Mouse (Mus musculus) adrenal gland, postnatal 25 days (tissue): ENCODE measurements at regions not wholly inside any gene's neighbourhood (a gene's known extent, or its start where the extent isn't known, plus 50 kb on each side); places are given as distances from the start of the nearest gene placed in this dataset.

ENCODE experiments used
- DNase-seq: peaks from one replicate; pipeline ENCODE4 v3.0.0; 2021; ENCODE audit warnings: mixed read lengths

DNA sequence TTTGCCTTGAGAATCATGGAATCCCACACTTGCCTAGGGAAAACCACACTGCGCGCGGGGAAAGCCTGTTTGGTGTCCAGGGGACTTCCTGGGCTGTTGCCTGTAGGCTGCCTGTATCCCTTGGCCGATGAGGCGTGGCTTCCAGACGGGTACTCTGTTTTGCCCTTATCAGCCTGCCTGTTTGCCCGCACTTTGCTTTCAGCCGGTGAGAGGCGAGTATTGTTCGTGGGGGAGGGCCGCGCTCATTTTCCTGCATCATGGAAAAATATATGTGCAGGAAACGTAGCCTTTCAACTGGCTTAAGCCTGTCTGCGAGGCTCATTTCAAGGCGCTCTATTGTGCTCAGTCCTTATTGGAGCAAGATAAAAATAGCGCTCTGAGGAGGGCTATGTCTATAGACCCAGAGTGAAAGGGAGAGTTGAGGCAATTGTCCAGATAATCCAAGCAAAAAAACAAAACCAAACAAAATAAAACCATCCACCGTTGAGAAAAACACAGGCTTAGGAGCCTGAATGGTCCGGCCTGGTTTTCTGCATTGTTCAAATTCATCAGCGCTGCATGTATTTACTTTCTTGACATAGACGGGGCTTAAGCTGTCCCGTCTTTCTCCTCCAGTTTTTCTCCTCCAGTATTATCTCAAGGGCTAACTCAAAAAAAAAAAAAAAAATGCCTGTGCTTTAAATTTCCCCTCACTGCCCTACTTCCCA lies 67.9 kb downstream of the Klf5 start:
- no peak for DNase-seq

DNA sequence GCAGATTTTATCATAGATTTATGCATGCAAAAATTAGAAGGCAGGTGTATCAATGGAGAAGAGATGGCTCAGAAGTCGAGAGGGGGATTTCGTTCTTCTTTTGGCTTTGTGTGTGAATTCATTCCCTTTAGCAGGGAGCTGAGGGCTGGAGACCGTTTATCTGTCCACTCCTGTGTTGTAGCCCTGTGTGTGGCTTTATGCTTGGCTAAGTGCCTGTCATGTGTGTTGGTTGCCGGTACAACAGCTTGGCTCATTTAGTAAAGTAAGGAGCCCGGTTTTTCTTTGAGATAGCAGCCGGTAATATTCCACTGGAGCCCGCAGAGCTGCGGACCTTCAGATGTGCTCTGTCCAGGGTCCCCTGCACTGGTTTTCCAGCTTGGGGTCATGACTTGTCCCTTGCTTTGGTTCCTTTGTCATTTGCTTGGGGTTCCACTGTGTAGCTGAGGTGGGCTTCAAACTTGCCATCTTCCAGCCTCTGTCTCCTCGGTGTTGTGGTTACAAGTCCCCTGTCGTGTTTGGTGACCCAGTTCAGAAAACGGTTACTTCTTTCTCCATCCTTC lies 68.6 kb downstream of the Klf5 start:
- no peak for DNase-seq

DNA sequence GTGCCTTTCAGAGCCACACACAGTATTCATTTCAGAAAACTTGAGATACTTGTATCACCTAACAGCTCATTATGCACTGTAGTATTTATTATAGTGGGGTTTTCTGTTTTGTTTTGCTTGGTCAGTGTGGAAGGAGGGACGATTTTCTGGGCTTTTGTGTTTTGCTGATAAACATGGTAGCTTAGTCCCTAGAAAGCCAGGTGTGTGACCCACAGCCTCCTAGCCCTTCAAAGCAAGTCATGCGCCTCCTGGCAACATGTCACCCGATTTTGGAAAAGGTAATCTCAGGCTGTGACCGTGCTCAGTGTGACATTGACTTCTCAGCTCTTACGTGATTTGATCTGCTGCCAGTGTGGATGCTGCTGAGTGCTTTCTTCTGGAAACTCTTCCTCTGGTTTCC lies 70.9 kb downstream of the Klf5 start:
- DNase-seq = no peak

DNA sequence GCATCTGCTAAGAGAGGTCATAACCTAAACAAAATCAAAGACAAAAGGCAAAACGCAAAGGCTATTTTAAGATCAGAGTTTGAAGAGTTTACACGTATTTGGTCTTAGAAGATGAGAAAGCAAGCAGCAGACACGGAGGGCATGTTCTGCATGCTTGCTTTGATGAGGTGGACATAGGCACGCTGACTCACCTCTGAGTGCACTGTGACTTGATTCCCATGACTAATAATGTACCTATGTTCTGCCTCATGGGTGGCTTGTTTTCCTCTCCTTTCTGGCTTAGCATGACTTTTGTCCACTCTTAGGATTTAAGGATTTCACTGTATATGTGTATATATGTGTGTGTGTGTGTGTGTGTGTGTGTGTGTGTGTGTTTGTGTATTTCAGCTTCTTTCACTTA lies 75.2 kb downstream of the Klf5 start:
- no peak for DNase-seq

DNA sequence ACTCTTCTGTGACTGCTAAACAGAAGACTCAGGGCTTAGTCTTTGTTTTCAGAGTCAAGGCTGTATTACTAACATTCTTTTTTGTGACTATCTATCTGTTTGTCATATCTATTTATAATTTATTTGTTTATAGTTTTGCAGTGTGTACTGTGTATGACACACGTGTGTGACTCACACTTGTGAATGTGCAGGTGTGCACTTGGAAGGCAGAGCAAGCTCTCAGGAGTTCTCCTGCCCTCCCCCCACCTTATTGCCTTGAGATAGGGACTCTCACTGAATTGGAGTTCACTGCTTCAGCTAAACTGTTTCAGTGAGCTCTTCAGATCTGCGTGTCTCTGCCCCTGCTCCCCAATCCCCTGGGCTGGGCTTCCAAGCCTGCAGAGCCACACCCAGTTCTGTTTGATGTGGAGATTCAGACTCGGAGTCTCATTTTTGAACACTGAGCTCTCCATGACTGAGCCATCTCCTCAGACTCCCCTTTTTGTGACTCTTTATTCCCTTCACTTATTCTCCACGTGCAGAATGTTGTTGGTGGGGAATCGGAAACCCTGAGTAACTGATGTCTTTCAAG lies 76.6 kb downstream of the Klf5 start:
- no peak for DNase-seq

DNA sequence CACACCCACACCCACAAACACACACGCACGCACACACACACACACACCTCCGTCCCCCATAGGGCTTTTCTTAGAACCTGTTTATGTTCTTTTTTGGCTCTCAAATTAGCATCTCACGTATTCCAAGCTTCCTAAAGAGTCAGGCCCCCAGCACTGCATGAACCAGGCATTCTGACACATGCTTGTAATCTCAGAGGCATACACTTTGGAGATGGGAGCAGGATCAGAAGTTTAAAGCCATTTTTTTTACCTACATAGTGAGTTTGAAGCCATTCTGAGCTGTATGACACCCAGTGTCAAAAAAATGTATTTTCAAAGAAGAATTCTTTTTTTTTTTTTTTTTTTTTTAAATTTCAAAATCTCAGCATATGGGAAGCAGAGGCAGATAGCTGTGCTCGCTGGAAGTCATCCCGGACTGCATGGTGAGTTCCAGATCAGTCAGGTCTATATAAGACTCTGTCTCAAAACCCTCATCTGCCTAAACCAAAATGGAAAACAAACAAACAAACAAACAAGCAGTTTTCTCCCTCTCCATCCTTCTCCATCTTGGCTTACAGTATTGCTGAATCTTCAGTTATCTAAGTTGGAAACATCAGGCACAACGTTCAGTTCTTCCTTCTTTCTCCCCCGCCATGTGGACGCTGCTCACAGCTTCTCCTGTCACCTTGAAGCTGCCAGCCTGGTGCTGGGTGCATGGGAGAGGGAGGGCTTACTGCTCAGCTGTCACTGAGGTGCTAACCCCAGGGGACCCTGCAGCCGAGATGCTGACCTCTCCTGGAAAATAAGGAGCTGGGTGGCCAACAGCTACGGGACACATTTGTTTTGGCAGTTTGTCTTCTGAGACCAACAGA lies 78.4 kb downstream of the Klf5 start:
- no peak for DNase-seq

DNA sequence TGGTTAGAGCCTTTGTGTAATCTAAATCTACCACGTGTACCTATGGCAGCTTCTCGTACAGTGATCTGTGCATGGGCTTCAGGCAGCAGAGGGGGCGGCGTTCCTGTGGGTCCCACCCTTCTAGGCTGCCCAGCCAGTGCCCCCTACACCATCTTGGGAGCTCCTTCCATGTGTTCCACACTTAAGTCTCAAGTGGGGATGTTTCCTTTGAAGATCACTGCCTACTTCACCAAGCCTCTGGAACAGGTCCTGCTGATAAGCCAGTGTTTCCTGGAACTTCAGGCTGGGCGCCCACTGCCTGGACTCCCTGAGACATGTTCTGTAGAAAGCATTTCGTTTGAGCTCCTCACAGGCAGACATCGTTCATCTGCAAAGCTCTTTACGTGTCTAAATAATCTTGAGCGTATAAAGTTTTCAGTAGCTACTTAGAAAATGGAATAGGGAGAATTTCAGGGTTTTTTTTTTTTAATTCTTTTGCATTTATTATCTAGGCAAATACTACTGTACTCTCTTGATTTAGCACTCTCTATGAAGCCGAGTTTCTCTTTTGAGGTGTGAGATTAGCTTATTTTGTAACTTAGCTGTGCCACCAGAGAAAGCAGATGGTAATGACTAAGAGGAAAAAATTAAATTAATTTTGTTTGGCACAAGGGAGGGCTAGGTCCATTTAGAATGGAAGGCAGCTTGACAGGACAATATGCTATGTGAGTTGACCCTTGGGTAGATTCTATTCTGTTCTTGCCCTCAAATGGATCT lies 82.9 kb downstream of the Klf5 start:
- no peak for DNase-seq

DNA sequence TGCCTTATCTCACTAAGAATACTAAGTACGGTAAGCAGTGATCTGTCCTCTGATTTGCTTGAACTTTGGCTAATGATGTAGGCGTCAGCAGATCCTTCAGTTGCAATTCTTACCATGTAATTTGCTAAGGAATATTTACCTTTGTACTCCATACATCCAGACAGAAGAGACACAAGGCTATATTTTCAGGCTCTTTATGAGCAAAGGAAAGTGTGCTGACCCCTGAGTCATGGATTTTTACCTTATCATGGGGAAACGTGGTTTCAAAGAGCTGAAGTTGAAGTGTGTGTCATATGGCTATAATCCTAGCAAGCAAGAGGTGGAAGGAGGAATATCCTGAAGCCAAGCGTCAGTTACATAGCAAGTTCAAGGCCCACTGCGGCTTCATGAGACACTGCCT lies 83.6 kb downstream of the Klf5 start:
- DNase-seq = no peak

DNA sequence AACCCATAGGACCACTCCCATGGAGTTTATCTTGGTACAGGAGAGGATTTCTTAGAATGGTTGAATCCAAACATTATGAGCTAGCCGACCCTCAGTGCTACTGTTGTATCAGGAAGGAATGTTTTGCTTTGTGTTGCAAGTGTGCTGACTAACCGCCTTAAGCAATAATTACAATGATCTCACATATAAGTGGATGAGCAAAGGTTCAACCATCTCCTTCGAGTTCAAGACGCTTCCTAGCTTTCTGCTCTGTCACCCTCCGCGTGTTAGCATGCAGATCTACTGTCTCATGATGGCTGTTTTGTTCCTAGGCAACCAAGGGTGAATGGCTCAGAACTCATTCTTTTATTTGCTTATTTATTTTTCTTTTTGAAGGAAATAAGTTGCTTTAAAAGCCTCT lies 84.7 kb downstream of the Klf5 start:
- no peak for DNase-seq

DNA sequence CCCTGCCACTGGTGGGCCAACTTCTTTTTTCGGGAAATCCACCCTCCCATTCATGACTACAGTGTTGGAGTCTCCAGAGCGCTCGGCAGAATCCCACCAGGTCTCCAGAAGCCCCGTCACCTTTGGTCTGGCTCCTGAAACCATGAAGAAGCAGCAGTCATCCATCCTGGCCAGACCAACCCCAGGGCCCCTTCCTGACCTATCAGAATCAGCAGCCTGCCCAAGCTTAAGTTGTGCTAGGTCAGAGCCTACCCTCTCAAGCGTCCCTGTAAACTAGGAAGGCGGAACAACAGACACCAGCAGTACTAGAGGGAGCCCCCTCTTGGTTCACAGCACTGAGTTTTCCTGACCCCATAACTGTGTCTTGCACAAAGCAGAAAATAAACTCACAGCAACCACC lies 89.1 kb downstream of the Klf5 start:
- no peak for DNase-seq

DNA sequence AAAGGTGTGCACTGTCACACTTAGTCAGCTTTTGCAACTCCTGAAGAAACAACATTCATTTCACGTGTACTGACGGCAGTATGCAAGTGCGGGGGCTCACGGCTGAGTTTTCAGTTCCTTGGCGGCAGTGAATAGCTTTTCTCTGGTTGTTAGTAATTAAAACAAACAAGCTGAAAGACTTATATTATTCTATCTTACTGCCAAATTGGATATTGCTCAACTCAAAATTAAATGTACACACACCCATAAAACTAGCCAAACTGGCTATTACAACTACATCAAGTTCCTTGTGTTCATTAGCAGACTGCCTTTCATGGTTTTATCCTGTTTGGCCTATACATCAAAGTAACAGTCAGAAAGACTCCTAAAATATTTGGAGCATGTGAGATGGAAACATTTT lies 90.8 kb downstream of the Klf5 start:
- no peak for DNase-seq

DNA sequence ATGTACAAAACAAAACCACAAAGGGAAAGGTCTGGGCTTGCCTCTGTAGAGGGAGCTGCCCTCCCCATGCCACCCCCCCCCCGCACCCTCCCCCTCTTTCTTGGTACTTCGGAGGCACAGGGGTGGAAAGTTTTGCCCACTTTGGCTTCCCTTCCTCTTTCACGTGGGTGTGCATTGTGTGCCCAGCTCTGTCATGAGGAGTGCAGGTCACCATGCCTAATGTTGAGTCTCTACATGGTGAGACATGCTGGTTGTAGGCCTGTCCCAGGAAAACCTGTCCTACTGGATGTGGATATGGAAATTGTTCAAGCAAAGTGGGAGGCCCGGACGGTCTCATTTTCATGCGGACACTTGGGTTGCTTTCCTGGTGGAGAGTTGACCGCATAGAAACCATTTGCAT lies 93.2 kb downstream of the Klf5 start:
- no peak for DNase-seq

DNA sequence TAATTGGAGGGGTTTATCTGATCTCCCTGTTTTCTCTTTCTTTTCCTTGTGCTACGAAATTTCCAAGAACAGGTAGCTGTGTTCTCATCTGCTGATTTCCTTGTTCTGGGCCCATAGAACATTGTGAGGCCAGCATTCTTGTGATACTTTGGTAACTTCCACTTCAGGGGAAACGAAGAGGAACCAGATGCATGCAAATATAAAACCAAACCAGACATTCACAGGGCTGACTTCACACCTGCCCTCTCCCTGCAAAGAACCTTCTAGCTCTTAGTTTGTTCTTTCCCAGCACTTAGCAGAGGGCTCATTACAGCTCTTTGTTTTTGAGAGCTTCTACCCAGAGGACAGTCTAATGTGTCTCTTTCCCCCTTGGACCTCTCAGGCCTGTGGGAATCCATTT lies 94.3 kb downstream of the Klf5 start:
- no peak for DNase-seq

DNA sequence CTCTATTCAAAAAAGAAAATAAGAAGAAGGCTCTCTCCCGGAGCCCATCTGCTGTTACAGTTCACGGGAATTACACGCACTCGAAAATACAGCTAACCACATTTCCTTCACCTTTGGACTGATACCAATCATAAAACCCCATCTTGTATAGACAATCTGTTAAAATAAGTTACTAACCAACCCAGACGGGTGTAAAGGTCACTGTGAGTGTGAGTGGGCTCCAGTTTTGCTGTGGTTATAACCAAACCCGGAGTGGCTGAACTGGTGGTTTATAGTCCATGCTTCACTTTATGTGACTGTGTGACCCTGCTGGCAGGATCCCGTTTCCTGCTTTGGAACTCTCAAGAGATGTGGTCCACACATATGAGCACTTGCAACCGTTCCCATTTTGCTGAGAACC lies 95.1 kb downstream of the Klf5 start:
- no peak for DNase-seq

DNA sequence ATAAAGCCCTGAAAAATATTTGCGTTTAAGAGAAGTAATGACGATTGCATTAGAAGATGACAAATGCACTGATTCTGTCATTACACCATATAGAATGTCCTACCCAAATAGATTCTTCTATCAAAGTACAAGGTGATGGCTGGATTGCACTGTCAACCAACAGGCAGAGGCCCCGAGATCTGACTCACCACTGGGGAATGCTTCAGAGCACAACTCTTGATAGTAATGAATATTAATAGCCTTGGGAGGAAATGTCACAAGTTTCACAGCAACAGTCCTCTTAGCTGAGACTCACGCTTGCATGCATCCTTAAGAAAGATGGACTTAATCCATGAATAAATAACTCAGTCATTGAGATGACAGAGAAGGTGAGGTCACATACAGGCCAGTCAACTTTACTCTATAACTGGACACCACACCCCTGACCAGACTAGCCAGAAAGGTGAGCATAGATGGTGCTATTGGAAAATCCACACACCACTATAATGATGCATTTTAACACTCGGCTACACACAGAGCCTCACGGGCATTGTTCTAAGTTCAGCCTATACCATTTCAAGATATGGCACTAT lies 104.8 kb downstream of the Klf5 start:
- DNase-seq = peak; percentile 15

DNA sequence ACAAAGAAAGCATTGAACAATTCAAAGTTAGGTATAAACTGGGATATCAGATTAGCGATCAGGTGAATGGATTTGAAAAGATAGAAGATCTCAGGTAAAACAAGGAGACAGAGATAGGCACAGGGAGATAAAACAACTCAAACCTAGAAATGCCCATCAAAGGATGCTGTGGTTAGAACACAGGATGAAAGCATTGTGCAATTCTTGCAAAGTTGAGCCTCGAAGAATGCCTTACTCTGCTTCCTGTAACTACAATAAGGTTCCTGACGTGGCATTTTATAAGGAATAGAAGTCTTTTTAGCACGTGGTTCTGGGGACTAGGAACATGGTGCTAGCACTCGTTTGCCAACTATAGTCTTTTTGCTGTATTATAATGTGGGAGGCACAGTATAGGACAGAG lies 106.7 kb downstream of the Klf5 start:
- no peak for DNase-seq

DNA sequence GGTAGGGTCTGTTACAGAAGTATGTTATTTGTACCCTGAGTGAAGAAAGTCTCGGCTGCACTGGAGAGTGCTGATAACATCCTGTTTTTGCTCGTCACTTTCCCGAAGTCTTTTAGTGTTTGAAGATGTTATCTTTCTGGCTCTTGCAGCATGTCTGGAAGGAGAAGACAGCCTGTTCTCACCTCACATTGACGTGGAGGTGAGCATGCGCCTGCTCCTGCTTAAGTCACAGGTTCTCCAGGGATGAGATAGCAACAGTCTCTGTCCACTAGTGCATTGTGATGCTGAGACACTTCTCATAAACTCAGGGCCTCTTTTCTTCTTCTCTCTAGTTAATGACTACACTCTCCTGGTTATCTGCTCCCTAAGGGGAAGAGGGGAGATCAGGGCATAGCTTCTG lies 113.3 kb downstream of the Klf5 start:
- no peak for DNase-seq

DNA sequence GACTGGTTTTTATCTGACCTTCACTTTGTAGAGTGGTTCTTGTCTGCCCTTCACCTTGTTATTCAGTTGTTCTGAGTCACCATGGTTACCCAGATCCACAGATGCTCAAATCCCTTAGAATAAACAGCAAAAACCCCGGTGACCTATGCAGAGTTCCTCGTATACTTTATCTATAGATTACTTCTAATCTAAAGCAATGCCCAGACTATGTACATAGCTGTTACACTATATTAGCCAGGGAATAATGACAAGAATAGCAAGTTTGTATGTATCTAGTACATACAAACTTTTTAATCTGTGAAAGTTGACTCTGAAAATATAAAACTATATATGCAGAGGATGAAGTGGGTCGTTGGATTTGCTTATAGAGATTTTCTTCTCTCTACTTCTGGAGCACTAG lies 117.7 kb downstream of the Klf5 start:
- DNase-seq = no peak

DNA sequence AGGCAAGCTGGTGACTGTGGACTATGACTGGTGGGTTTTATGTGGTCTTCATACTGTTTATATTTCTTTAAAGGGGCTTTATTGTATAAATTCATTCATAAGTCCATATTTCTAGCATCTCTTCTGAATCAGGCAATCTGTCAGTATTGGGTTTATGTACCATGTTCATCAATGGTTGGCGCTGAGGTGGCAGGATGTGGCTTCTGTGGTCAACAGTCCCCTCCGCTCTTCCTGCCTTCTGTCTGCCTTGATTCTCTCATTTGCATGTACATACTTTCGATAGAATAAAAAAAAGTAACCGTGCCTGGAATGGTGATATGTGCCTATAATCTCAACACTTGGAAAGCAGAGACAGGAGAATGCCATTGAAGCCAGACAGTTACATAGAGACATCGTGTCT lies 120.5 kb downstream of the Klf5 start:
- no peak for DNase-seq

DNA sequence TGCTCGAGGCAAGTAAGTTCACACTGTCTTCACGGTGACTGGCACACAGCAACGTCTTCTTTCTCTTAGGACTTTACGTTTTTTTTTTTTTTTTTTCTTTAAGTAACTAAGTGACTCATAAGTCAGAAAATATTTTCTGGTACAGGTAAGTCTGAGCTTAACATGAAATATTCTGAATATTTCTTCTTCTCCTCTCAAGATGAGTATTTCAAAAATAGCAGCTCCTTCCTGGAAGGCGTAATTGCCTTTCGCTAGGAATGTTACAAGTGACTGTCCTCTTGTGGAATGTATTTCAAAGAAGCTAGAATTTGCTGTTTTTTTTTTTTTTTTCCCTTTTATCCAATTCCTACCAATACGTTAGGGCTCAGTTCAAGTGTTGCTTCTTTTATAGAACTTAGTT lies 124.8 kb downstream of the Klf5 start:
- no peak for DNase-seq

DNA sequence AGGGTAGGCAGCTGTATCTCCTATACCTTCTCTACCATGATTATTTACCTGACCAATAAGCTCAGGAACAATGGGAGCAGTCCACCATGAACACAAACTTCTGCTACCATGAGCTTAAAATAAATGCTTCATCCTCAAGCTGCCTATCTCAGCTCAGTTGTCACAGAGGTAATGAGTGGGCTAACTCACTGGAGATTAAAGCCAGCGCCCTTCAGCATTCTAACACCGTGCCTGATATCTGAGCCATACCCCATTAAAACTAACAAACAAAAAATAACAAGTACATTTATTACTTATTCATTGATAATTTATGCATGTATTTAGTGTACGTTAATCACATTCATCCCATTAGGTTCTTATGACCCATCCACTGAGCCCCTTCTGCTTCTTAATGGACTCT lies 128.6 kb downstream of the Klf5 start:
- DNase-seq = no peak

DNA sequence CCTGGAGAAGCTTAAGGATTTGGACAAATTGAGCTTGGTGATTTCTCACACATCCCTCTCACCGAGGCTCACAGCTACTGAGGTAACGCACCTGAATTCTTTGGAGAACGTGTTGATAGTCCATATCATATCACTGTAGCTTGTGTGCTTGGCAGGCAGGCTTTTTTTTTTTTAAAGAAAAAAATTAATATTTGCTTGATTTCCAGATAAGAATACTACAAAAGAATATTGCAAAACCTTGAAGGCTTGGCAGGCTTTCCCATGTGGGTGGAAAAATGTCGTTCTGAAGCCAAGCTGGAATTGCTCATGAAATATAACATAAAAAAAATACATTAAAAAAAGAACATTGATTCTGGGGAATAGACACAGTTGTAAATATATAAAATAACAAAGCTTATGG lies 131.8 kb downstream of the Klf5 start:
- DNase-seq = peak; percentile 21
